Mouse (Mus musculus) CD4-positive helper T cell, adult 2 months (primary cell): ENCODE results near the gene Scamp1.
"Not testable (repeated sequence)": the region's sequence is repeated elsewhere in the genome, so short reads cannot be mapped to it uniquely, and the experiment has no call there.

ENCODE experiments used
- DNase-seq: peaks from one replicate; pipeline ENCODE4 v3.0.0-alpha.2; 2012; ENCODE audit warnings: low read depth, missing footprints, low spot score

Scamp1 gene

DNA sequence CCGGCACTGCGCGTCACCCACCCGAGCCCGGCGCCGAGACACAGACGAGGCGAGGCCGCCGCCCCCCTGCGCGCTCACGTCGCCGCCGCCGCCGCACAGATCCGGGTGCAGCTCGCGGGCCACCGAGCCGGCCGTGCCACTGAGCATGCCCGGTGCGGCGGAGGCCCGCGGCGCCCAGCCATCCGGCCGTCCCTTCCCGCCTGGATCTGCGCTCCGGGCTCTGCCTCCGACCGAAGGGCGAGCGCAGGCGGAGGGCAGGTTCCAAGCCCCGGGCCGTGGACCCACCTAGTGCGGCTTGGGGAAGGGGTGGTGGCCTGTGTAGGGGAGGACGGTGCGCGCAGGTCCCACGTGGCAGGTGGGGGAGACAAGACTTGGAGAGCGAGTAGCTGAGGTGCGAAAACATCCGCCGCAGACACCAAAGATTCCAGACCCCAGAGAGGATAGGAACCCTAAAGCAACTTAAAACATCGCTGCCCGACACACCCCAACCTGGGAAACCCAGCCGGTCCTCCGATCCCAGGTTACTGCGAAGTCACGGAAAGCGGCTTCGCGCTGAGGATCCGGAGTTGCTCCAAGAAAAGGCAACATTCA is at the start of gene Scamp1:
TSS of gene Scamp1 (minus strand) at position 577 of the 591 bp plus-strand sequence.
- peak; percentile 63 for DNase-seq

DNA sequence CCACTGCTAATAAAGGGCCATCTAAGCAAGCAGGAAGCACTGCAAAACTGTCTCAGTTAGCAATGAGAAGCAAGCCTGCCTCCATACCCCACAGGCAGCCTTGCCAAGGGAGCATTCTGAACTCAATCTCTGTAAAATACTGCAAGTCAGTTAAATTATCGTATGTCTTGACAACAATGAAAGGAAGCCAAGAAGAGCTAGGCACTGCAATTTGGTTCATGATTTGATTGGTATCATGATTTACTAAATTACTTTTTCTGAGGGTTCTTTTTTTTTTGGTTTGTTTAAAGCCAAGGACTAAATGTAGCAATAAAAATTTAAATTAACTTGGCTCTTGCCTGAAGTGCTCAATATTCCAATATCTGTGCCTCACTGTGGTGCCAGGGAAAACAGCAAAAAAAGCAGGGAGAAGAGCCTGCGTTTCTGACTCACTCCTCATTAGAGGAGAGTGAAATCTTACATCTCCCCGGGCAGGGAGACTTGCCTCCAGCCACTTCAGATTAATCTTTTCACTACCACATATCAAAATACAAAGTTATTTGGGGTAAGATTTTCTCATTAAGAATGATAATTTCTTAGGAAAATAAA is 44.8 kb upstream of the Scamp1 start:
- DNase-seq: no peak

DNA sequence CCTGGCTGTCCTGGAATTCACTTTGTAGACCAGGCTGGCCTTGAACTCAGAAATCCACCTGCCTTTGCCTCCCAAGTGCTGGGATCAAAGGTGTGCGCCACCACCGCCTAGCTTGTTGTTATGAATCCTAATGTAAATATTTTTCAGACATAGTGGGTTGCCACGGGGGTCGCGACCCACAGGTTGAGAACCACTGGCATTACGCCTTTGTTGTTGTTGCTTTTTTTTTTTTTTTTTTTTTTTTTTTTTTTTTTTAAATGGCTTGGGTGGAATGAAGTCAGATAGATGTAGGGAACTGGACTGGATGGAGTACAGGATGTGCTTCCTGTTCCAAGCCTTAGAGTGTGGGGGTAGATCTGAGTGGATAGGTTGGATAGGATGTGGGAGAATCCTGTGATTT is 43.3 kb upstream of the Scamp1 start:
- DNase-seq: not testable (repeated sequence)

GRCm38 (mm10) chr13:94328063-94328462 is 42.4 kb upstream of the Scamp1 start:
- DNase-seq: no peak

GRCm38 (mm10) chr13:94322475-94322874 is 36.8 kb upstream of the Scamp1 start:
- no peak for DNase-seq

DNA sequence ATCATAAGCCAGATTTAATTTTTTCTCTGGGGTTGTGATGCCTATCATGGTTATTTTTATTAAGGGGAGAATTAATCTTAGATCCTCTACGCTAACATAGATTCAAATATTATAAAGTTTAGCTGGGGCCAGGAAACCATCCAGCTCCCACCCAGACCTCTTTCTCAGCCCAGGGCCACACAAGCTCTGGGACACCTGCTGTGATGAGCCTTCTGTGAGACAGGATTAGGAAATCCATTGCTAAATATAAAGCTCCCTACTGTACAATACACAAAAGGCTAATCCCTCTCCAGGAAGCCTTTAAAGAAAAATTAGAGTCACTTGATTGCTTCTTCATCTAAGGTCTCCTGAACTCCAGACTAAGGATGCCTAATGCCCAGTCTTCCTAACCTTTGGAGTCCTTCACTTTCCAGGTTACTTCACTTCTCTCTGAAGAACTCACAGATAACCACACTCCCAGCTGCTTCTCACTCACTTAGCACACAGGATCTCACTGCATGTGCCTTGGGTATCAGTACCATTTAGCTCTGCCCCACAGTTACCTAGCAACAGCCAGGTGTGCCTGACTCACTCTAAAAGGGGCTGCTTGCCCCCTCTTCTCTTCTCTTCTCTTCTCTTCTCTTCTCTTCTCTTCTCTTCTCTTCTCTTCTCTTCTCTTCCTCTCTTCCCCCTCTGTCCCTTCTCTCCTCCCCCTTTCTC is 35.6 kb upstream of the Scamp1 start:
- no peak for DNase-seq

DNA sequence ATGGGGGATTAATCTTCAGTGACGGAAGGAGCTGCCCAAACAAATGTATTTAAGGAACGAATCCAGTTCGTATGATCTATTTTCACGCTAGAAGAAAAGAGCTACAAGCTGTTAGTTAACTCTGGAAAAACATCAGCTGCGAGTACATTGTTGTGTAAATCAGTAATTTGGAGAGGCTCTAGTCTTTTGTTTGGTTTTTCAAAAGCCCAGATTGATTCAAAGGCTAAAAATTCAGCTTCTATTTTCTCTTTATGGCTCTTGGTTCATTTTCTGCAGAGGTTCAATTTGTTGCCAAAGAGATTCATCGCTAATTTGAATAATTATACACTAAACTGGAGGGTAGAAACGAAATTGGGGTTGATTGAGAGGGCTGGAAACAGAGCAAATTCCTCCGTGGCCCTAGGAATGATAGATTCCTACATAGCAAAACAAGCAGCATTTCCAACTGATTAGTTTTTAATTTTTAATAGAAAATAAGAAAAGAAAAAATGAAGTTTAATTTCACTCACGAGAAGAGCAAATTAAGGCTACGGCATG is 31.4 kb upstream of the Scamp1 start:
- DNase-seq: no peak

- not testable (repeated sequence) for DNase-seq
These were observed 27.2 kb upstream of the Scamp1 start for GRCm38 (mm10) chr13:94312812-94313211.

- no peak for DNase-seq
These were observed 22.6 kb upstream of the Scamp1 start for GRCm38 (mm10) chr13:94308279-94308678.

DNA sequence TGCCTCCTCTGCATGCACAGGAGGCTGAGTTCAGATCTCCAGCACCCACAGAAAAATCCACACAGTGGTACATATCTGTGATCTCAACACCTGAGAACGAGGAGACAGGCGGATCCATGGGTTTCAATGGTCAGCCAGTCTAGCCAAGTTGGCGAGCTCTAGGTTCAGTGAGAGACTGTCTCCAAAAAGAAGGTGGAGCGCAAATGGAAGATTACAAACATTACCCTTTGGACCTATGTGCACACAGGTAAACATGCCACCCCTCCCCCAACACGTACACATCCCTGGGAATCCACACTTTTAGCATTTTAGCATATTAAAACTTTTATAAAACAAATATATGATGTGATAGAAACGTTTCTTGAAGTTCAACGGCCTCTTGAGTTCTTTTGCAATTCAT is 21.9 kb upstream of the Scamp1 start:
- DNase-seq: no peak

GRCm38 (mm10) chr13:94306968-94307289 is 21.3 kb upstream of the Scamp1 start:
- DNase-seq: no peak

DNA sequence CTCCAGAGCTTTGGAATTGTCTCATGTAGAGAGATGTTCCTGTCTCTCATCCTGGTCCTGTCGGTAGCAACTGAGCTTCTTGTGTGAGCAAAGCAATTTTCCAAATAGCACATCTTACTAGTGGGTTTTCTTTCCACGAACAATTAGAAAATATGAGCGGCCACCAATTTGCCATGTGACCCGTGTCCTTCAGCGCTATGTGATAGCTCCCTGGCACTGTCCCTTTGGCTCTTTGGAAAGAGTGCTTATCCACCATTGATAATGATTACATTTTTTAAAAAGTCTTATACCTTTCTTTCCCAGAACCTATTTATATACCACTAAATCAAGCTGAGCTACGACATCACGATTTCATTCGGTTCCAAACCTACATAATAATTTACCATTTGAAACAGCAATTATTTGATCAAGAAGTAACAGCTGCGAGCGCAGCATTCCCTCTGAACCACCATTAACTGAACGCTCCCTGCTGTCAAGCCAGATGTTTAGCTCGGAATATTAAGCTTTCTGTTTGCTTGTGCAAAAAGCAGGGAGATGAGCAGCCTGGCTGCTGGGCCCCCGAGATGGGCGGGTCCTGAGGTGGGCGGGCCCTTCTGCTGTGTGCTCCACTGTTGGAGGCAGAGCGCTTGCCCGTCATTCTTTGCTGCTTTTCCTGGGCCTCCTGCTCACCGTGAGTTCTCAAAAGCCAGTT is 20.8 kb upstream of the Scamp1 start:
- no peak for DNase-seq

DNA sequence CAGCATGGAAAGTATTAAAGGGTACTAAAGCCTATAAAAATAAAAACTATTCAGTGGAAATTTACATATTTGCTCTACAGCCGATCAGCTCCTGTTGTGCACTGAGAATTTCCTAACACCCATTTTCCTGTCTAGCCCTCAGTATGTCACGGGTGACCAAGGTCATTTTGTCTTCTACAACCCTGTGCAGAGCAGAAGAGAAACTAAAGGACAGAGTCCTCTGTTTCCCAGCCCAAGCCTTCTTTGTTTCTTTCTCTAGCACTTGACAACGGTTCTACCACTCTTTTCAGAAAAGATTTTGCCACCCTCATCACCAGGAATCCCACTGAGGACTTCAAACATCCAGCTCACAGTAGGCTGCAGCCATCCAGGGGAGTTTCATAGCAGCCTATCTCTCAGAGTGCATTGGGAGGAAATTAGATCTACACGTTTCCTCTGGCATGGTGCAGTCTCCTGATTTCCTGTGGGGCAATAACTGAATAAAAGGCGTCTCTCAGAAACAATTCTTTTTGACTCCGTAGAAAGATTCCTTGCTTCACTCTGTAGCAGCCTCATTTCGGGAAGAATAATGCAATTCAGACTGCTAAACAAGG is 15.4 kb upstream of the Scamp1 start:
- DNase-seq: no peak

DNA sequence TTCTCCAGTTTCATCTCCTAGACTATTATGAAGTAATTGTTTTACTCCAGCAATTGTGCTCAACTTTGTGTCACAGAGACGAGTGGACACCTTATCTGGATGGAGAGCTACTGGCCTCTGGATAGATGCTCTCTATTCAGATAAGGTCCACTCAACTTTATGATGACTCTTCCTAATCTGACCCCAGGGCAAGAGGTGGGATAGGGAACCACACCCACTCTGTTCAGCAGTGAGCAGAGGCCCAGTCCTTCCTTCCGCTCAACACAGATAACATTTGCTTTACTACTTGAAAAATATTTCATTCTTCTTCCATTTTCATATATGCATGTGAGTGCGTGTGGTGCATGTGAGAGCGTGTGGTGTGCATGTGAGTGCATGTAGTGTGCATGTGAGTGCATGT is 14.6 kb upstream of the Scamp1 start:
- no peak for DNase-seq

GRCm38 (mm10) chr13:94298401-94298800 is 12.7 kb upstream of the Scamp1 start:
- DNase-seq: no peak

DNA sequence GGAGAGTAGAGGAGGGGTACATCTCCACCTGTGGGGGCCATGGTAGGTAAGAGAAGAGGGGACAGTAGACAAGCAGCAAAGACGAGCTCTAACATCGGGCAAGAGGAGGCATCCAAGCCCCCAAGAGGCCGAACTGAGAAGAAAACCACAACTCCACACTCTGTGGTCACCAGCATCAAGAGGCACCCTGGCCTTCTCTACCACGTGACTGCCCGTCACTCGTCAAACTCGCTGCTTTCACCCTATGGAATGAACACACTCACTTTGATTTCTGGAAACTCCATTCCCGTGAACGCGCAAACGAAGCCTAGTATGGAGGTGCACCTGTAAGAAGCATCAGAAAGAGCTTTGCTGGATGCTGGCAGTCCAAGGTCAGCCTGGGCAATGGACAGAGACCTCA is 10.7 kb upstream of the Scamp1 start:
- DNase-seq: no peak

DNA sequence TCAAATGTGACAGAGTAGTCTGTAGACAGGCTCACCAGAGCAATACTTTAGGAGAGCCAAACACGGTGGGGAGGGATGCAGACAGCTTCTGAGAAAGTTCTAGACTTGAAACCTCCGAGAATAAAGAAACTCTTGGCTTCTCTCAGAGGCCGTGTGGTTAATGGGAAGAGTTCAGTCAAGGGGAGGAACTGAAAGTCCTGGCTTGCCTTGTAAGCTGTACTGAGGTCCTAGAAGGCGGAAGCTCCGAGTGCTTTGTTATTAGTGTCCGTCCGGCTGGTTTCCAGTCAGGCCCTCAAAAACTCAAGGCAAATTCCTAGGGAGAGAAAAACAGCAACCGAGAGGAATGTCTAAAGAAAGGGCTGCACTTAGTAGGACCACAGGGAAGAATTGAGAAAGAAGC is 10.3 kb upstream of the Scamp1 start:
- no peak for DNase-seq

DNA sequence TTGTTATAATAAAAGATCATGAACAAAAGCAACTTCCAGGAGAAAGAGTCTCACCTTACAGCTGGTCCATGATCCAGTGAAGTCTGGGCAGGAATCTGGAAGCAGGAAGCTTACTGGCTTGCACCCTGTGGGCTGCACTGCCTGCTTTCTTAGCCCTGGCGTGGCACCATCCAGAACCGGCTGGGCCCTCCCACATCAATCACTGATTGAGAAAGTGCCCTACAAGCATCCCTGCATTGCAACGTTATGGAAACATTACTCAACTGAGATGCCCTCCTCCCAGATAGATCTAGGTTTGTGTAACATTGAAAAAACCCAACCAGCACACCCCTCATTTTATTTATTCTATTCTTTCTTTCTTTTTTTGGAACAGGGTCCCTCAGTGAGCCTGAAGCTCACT is 9.2 kb upstream of the Scamp1 start:
- no peak for DNase-seq

DNA sequence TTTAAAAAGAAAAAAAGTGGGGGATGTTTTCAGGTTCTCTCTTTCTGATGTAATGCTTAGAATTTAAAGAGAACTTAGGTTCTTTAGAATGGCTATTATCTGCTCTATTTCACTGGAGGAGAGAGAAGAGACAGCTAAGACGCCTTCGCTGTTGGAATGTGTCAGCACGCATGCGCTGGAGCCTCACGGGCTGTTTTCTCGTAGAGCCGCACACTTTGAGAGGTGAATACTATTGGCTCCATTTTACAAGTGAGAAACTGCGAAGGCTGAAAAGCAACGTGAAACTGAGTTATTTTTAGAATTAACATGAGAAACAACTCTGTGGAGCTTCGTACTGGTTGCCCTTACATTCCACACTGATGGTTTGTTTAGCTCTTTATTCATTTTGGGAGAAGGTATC is 8.3 kb upstream of the Scamp1 start:
- no peak for DNase-seq

GRCm38 (mm10) chr13:94286195-94286594 is 538 bp upstream of the Scamp1 start:
- no peak for DNase-seq

- peak; percentile 3 for DNase-seq
These were observed 951 bp downstream of the Scamp1 start for GRCm38 (mm10) chr13:94284543-94285269.
